Mouse (Mus musculus) kidney, embryonic 16.5 days (tissue): ENCODE results near the gene Taf10. TPM values are rescaled to one million over a fixed set of nuclear protein-coding genes. Genes with fewer than 3 reads are reported as not detected.

ENCODE experiments used
- ATAC-seq: fragments of 200-750 bp; cut with Nextera tagmentation; 2 replicates; pipeline ENCODE4 v1.8.0; 2017; ENCODE audit warnings: moderate TSS enrichment; ENCODE audit not compliant: low FRiP score, low TSS enrichment
- H3K27ac ChIP-seq: fragments of 300-500 bp; sonication (generic); 2 replicates; pipeline ENCODE4 v1.5.1; 2014; ENCODE audit warnings: low read length
- H3K27me3 ChIP-seq: fragments of 300-500 bp; sonication (generic); 2 replicates; pipeline ENCODE4 v1.6.1; 2014; ENCODE audit warnings: low read length, control low read depth, mixed read lengths; ENCODE audit not compliant: insufficient read depth
- H3K36me3 ChIP-seq: fragments of 300-500 bp; sonication (generic); 2 replicates; pipeline ENCODE4 v1.6.1; 2014; ENCODE audit warnings: low read length, control low read depth, mixed read lengths; ENCODE audit not compliant: insufficient read depth
- H3K4me1 ChIP-seq: fragments of 300-500 bp; sonication (generic); 2 replicates; pipeline ENCODE4 v1.6.1; 2014; ENCODE audit warnings: low read length, control low read depth, mixed read lengths; ENCODE audit not compliant: insufficient read depth
- H3K4me2 ChIP-seq: fragments of 300-500 bp; sonication (generic); replicated peaks from 2 replicates; pipeline ENCODE4 v1.6.1; 2014; ENCODE audit warnings: low read depth, low read length
- H3K4me3 ChIP-seq: fragments of 300-500 bp; sonication (generic); 2 replicates; pipeline ENCODE4 v1.5.1; 2014; ENCODE audit warnings: mild to moderate bottlenecking, low read length
- H3K9ac ChIP-seq: fragments of 300-500 bp; sonication (generic); replicated peaks from 2 replicates; pipeline ENCODE4 v1.6.1; 2014; ENCODE audit warnings: low read length
- H3K9me3 ChIP-seq: fragments of 300-500 bp; sonication (generic); 2 replicates; pipeline ENCODE4 v1.6.1; 2016; ENCODE audit warnings: low read length, control low read depth
- WGBS: fragments of 180-500 bp; shearing (Covaris S2); extraction: QIAGEN DNeasy Blood & Tissue Kit; methylation state at CpG from one replicate; pipeline ENCODE4 v1.1.7; 2014; 5-methylcytosine and 5-hydroxymethylcytosine counted together
- polyA plus RNA-seq: library from polyadenylated mRNA; unstranded; fragments of >200 nt; fragmentation: Nextera tagmentation; extraction: Ambion mirVana; gene quantifications from 2 replicates; pipeline ENCODE4 v1.2.1, GENCODE M21; 2015

Gene Taf10
- polyA plus RNA-seq, 1 experiment from 2014 or later = 107 TPM

DNA sequence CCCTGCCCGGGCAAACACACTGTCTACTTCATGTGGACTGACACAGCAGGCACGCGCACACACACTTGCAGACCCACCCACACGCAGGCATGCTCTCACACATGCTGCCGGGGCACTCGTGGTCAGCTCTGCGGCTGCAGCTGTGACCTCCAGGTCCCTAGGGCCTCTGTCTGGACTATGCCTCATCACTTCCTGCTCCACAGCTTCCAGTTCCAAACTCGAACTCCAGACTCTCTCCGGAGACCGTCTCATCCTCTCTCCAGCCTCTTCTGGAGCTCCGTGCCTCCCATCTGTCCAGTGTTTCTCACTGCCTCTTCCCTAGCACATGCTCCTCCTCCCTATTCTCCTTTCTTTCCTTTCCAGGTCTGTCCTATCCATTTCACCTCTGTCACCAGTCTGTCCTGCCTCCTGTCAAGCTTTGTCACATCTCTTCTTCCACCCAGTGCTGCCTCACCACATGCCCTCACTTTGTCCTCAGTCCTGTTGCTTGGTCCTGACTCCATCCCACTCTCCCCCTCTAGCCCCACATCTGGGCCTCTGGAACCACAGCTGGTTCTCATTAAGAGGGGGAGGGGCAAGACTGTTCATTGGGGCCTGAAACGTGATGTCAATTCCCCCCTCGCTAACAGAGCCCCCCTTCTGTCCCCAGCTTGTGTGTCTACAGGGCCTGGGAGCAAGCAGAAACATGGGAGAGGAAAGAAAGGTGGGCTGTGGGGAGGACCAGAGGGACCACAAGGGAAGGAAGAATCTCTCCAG, 33.8 kb upstream of the Taf10 start:
- Histone ChIP-seq H3K27me3 (no peaks in the 10 kb centered on the region), H3K9me3 (no peaks in the 10 kb centered on the region), H3K4me3 (peak overlapping the region; percentile 27), H3K36me3 (peaks cover 15% of the 10 kb centered on the region), H3K4me1 (peaks cover 48% of the 10 kb centered on the region), H3K9ac (peak overlapping the region; percentile 59), H3K4me2 (peak overlapping the region; percentile 48), H3K27ac (peak overlapping the region; percentile 95)
- peak; percentile 73 for ATAC-seq
- 25% methylated on average over 13 of the region's 13 CpGs for WGBS

DNA sequence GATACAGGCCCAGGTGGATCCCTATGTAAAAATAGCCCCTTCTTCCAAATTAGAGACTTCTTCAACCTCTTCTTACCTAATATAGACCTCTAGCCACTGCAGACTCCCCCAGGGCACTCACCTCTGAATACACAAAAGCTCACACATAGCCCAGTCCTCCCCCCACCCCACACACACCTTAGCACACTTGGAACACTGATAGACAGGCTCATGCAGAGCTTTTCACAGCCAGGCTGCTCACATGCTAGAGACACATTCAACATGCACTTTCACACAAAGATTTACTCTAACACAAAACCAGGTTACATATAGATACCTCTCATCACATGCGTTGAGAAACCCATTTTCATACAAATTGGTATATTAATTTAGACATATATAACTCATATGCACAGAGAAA, 33.2 kb upstream of the Taf10 start:
- peak overlapping the region; percentile 48 for H3K4me2 ChIP-seq
- no peak overlapping the region for H3K9ac ChIP-seq
- peaks cover 43% of the 10 kb centered on the region for H3K4me1 ChIP-seq
- H3K9me3 ChIP-seq = no peaks in the 10 kb centered on the region
- 83% methylated on average over 1 of the region's 1 CpGs for WGBS
- H3K4me3 ChIP-seq = no peak overlapping the region; the same call in 1 of the 2 replicates
- H3K36me3 ChIP-seq = peaks cover 20% of the 10 kb centered on the region
- no peak for ATAC-seq
- no peaks in the 10 kb centered on the region for H3K27me3 ChIP-seq
- H3K27ac ChIP-seq = peak overlapping the region; percentile 95

GRCm38 (mm10) chr7:105776026-105776425, 31.9 kb upstream of the Taf10 start:
- Histone ChIP-seq H3K27ac (no peak overlapping the region), H3K27me3 (no peaks in the 10 kb centered on the region), H3K4me3 (no peak overlapping the region), H3K4me1 (peaks cover 46% of the 10 kb centered on the region), H3K9ac (no peak overlapping the region), H3K9me3 (no peaks in the 10 kb centered on the region), H3K4me2 (no peak overlapping the region), H3K36me3 (peaks cover 29% of the 10 kb centered on the region)
- ATAC-seq = no peak
- 83% methylated on average over 2 of the region's 2 CpGs for WGBS

- H3K27me3 ChIP-seq = no peaks in the 10 kb centered on the region
- H3K36me3 ChIP-seq = peaks cover 23% of the 10 kb centered on the region
- 26% methylated on average over 8 of the region's 8 CpGs for WGBS
- no peak overlapping the region; the same call in 1 of the 2 replicates for H3K9ac ChIP-seq
- H3K4me1 ChIP-seq = peaks cover 50% of the 10 kb centered on the region
- H3K27ac ChIP-seq = peak overlapping the region; percentile 51
- ATAC-seq = peak; percentile 71
- H3K9me3 ChIP-seq = no peaks in the 10 kb centered on the region
- no peak overlapping the region for H3K4me3 ChIP-seq
- H3K4me2 ChIP-seq = peak overlapping the region; percentile 26; the same call in 1 of the 2 replicates
Measured at GRCm38 (mm10) chr7:105774661-105775060, 30.5 kb upstream of the Taf10 start.

- H3K36me3 ChIP-seq = peaks cover 23% of the 10 kb centered on the region
- no peak for ATAC-seq
- WGBS = 81% methylated on average over 5 of the region's 5 CpGs
- no peak overlapping the region for H3K27ac ChIP-seq
- peaks cover 45% of the 10 kb centered on the region for H3K4me1 ChIP-seq
- no peak overlapping the region for H3K4me2 ChIP-seq
- no peaks in the 10 kb centered on the region for H3K9me3 ChIP-seq
- H3K4me3 ChIP-seq = no peak overlapping the region
- H3K9ac ChIP-seq = no peak overlapping the region
- no peaks in the 10 kb centered on the region for H3K27me3 ChIP-seq
Measured at GRCm38 (mm10) chr7:105773041-105773440, 28.9 kb upstream of the Taf10 start.

DNA sequence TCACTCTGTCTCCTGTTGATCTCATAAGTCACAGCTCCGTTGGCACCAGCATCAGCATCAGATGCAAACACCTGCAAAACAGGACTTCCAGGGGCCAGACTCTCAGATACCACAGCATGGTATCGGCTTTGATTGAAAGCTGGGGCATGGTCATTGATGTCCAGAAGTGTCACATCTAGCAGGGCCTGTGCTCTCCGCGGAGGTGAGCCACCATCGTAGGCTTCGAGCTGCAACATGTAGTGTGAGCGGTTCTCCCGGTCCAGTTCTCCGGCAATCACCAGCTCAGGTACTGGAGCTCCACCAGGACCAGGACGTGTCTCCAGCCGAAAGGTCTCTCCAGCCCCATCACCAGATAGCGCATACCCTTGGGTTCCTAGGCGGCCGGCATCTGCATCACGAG, 28.2 kb upstream of the Taf10 start:
- Histone ChIP-seq H3K4me3 (no peak overlapping the region), H3K36me3 (peaks cover 23% of the 10 kb centered on the region), H3K9ac (no peak overlapping the region), H3K4me1 (peaks cover 45% of the 10 kb centered on the region), H3K27ac (no peak overlapping the region), H3K27me3 (no peaks in the 10 kb centered on the region), H3K9me3 (no peaks in the 10 kb centered on the region), H3K4me2 (no peak overlapping the region)
- ATAC-seq = no peak
- WGBS = 96% methylated on average over 15 of the region's 15 CpGs

GRCm38 (mm10) chr7:105769959-105770358, 25.8 kb upstream of the Taf10 start:
- Histone ChIP-seq H3K4me1 (peaks cover 34% of the 10 kb centered on the region), H3K4me2 (no peak overlapping the region), H3K27me3 (no peaks in the 10 kb centered on the region), H3K9me3 (no peaks in the 10 kb centered on the region), H3K9ac (no peak overlapping the region), H3K4me3 (no peak overlapping the region), H3K27ac (no peak overlapping the region), H3K36me3 (peaks cover 41% of the 10 kb centered on the region)
- no peak for ATAC-seq
- 70% methylated on average over 3 of the region's 3 CpGs for WGBS

DNA sequence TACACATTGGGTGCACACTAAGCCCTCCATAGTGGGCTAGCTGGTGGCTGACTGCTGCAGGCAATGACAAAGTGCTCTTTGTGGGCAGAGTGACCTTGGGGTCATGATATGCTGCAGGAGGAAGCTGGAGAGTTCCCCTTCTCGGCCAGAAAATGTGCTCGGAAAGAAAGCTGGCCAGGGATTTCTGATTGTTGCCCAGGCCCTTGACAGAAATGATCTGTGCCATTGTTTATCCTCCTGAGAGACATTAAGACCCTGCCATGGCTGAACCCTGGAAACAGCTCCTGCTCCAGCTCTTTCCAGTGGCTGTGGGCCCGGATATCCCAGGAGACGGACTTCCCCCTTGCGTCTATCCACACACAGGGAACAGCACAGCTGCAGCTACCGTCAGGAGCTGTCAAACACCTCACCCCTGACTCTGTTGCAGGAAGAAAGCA, 23.6 kb upstream of the Taf10 start:
- Histone ChIP-seq H3K27ac (peak overlapping the region; percentile 17), H3K4me3 (no peak overlapping the region), H3K9ac (no peak overlapping the region), H3K36me3 (peaks cover 61% of the 10 kb centered on the region), H3K4me2 (no peak overlapping the region), H3K9me3 (no peaks in the 10 kb centered on the region), H3K27me3 (no peaks in the 10 kb centered on the region), H3K4me1 (peaks cover 22% of the 10 kb centered on the region; the same call in 1 of the 2 replicates)
- peak; percentile 50 for ATAC-seq
- 18% methylated on average over 6 of the region's 6 CpGs for whole genome bisulfite sequencing

GRCm38 (mm10) chr7:105764331-105764730, 20.2 kb upstream of the Taf10 start:
- peaks cover 15% of the 10 kb centered on the region; the same call in 1 of the 2 replicates for H3K4me1 ChIP-seq
- no peak overlapping the region for H3K4me3 ChIP-seq
- H3K27me3 ChIP-seq = no peaks in the 10 kb centered on the region
- H3K4me2 ChIP-seq = no peak overlapping the region
- whole genome bisulfite sequencing = 90% methylated on average over 11 of the region's 11 CpGs
- no peak overlapping the region for H3K27ac ChIP-seq
- H3K9ac ChIP-seq = no peak overlapping the region
- H3K36me3 ChIP-seq = peaks cover 59% of the 10 kb centered on the region
- no peaks in the 10 kb centered on the region for H3K9me3 ChIP-seq
- ATAC-seq = no peak
